Mouse (Mus musculus) induced T-regulatory cell, adult 2 months (primary cell): ENCODE results near the gene Gria3.

ENCODE experiments used
- DNase-seq: peaks from one replicate; pipeline ENCODE4 v3.0.0-alpha.2; 2012; ENCODE audit warnings: low read depth

Gene Gria3

GRCm38 (mm10) chrX:41573079-41573478 lies 172.4 kb downstream of the Gria3 start:
- DNase-seq, result no peak

GRCm38 (mm10) chrX:41578797-41579196 lies 178.1 kb downstream of the Gria3 start:
- no peak for DNase-seq

GRCm38 (mm10) chrX:41587692-41588091 lies 187.0 kb downstream of the Gria3 start:
- DNase-seq, result no peak

GRCm38 (mm10) chrX:41607181-41607580 lies 206.5 kb downstream of the Gria3 start:
- DNase-seq, result no peak

- peak; percentile 0 for DNase-seq
Measured at GRCm38 (mm10) chrX:41614920-41615319, 214.3 kb downstream of the Gria3 start.

- no peak for DNase-seq
Measured at GRCm38 (mm10) chrX:41616928-41617327, 216.3 kb downstream of the Gria3 start.

GRCm38 (mm10) chrX:41618396-41618795 lies 217.7 kb downstream of the Gria3 start:
- DNase-seq, result no peak

GRCm38 (mm10) chrX:41633576-41633975 lies 232.9 kb downstream of the Gria3 start:
- no peak for DNase-seq

- no peak for DNase-seq
Measured at GRCm38 (mm10) chrX:41644954-41645353, 244.3 kb downstream of the Gria3 start.

- no peak for DNase-seq
Measured at GRCm38 (mm10) chrX:41657791-41658190, 257.1 kb downstream of the Gria3 start.

- no peak for DNase-seq
Measured at GRCm38 (mm10) chrX:41688869-41689268, 288.2 kb downstream of the Gria3 start.

- no peak for DNase-seq
Measured at GRCm38 (mm10) chrX:41692076-41692475, 291.4 kb downstream of the Gria3 start.
